Mouse (Mus musculus) heart, embryonic 15.5 days (tissue): ENCODE data around the gene Fndc3b. TPM values are rescaled to one million over a fixed set of nuclear protein-coding genes. Genes with fewer than 3 reads are reported as not detected.

ENCODE experiments used
- ATAC-seq: fragments of 200-750 bp; cut with Nextera tagmentation; replicated peaks from 2 replicates; pipeline ENCODE4 v1.8.0; 2017; ENCODE audit warnings: low read depth, moderate TSS enrichment; ENCODE audit not compliant: insufficient number of reproducible peaks, insufficient read depth, low FRiP score
- H3K27ac ChIP-seq: fragments of 300-500 bp; sonication (generic); 2 replicates; pipeline ENCODE4 v1.5.1; 2015; ENCODE audit warnings: mild to moderate bottlenecking, inconsistent platforms
- H3K27me3 ChIP-seq: fragments of 300-500 bp; sonication (generic); 2 replicates; pipeline ENCODE4 v1.6.1; 2015; ENCODE audit warnings: inconsistent platforms
- H3K36me3 ChIP-seq: fragments of 300-500 bp; sonication (generic); 2 replicates; pipeline ENCODE4 v1.6.1; 2015; ENCODE audit warnings: mild to moderate bottlenecking, inconsistent platforms
- H3K4me1 ChIP-seq: fragments of 300-500 bp; sonication (generic); replicated peaks from 2 replicates; pipeline ENCODE4 v1.6.1; 2015; ENCODE audit warnings: inconsistent platforms
- H3K4me2 ChIP-seq: fragments of 300-500 bp; sonication (generic); 2 replicates; pipeline ENCODE4 v1.6.1; 2015; ENCODE audit warnings: inconsistent platforms, mild to moderate bottlenecking, moderate library complexity
- H3K4me3 ChIP-seq: fragments of 300-500 bp; sonication (generic); 2 replicates; pipeline ENCODE4 v1.5.1; 2015; ENCODE audit warnings: mild to moderate bottlenecking, inconsistent platforms
- H3K9ac ChIP-seq: fragments of 300-500 bp; sonication (generic); 2 replicates; pipeline ENCODE4 v1.6.1; 2015; ENCODE audit warnings: mild to moderate bottlenecking, inconsistent platforms
- H3K9me3 ChIP-seq: fragments of 300-500 bp; sonication (generic); replicated peaks from 2 replicates; pipeline ENCODE4 v1.6.1; 2016; ENCODE audit warnings: inconsistent platforms
- WGBS: fragments of 180-500 bp; shearing (Covaris S2); methylation state at CpG from one replicate; pipeline ENCODE4 v1.1.7; 2015; ENCODE audit warnings: mixed read lengths; 5-methylcytosine and 5-hydroxymethylcytosine counted together
- polyA plus RNA-seq: library from polyadenylated mRNA; unstranded; fragments of >200 nt; fragmentation: Nextera tagmentation; extraction: Ambion mirVana; gene quantifications from 2 replicates; pipeline ENCODE4 v1.2.1, GENCODE M21; 2015

The Fndc3b gene
- polyA plus RNA-seq, 1 experiment from 2014 or later = 24.0 TPM

DNA sequence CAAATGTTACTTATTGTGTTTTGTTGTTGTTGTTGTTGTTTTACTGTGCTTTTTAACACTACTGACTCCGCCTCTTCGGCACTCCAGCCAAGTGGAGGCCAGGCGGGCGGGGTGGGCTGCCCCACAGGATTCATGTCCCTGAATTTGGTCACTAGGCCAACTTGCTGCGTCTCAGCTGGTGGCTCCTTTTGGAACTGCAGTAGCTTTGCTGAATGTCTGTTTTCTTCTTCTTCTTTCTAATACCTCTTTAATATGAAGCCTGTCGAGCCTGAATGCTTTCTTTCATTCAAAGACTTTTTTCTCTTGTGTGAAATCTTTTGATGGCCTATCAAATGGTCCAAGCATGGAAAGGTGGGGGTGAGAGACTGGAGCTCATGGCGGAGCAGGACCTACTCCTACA lies 235.2 kb downstream of the Fndc3b start:
- Histone ChIP-seq H3K27me3 (no peaks in the 10 kb centered on the region), H3K36me3 (peaks cover 14% of the 10 kb centered on the region), H3K4me1 (peaks cover 25% of the 10 kb centered on the region), H3K9ac (no peak overlapping the region), H3K9me3 (0 out of 2 replicates have a peak, but pooled peaks cover 4% of the 10 kb centered on the region), H3K4me2 (no peak overlapping the region), H3K4me3 (no peak overlapping the region), H3K27ac (no peak overlapping the region)
- no peak for ATAC-seq
- WGBS = 86% methylated on average over 7 of the region's 7 CpGs

DNA sequence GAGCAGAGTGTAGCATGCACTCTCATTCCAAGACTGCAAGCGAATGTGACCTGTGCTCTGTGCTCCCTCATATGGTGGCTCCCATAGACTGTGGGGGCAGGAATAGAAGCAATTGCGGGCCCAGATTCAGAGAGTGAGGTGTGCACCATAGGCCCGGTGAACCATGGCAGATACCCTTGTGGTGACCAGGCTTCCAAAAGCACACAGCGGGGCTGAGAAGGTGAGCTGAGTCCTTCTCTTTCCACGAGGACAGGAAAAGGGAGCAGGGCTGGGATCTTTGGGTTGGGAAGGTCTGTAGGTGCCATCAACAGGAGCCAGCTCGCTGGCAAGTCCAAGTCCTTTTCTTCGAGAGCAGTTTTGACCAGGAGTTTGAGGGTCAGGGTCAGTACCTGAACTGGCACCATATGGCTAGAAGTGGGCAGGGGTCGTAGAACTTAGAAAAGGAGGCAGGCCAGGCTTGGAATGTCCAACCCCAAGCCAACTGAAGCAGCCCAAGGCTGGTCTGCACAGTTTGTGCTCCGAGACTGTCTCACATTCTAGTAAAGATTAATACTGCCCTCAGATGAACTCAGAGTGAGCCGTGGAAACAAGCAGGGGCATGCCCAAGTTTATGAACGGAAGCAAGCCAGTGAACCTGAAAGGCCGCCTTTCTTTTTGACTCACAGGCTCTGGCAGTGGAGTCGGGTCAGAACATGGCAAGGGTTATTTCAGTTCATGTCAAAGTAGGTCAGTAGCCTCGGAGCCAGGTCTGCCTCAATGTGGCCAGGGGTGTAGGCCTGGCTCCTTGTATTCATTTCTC lies 237.1 kb downstream of the Fndc3b start:
- ATAC-seq = no peak
- Histone ChIP-seq H3K4me2 (no peak overlapping the region), H3K4me3 (no peak overlapping the region), H3K36me3 (peaks cover 17% of the 10 kb centered on the region), H3K4me1 (peaks cover 12% of the 10 kb centered on the region), H3K9me3 (0 out of 2 replicates have a peak, but pooled peaks cover 4% of the 10 kb centered on the region), H3K27ac (no peak overlapping the region), H3K27me3 (no peaks in the 10 kb centered on the region), H3K9ac (no peak overlapping the region)
- WGBS = 87% methylated on average over 14 of the region's 14 CpGs

DNA sequence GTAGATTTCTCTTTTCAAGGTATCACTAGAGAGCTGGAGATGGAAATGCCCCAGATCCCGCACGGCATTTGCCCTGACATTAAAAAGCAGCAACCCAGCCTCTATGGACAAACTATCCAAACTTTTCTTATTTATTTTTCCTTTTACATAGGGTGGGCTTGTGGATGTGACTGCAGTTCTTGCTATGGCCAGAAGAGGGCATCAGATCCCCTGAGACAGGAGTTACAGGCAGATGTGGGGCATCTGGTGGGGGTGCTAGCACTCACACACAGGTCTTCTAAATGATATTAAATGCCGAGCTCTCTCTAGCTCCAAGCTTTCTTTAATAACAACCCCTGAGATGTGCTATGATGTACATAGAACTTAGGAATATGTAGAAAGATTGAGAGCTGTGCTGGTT lies 238.3 kb downstream of the Fndc3b start:
- Histone ChIP-seq H3K36me3 (peaks cover 23% of the 10 kb centered on the region), H3K9me3 (0 out of 2 replicates have a peak, but pooled peaks cover 4% of the 10 kb centered on the region)

DNA sequence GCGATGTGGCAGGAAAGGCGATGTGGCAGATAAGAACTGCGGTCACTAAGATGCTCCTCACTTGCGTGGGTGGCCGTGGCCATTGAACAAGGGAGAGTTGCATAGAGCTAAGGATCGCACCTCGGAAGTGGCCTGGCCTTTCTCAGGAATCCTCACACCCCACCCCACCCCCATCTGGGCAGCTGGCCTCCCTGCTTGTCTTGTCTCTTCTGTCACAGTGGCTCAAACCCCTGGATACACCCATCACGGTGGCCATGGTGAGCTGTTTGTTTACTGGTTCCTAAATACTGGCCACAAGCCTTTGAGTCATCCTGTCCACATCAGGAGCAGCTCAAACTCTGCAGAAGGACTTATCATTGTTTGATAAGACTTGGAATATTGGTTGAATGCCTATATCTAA lies 240.3 kb downstream of the Fndc3b start:
- H3K4me3 ChIP-seq = no peak overlapping the region
- H3K27me3 ChIP-seq = no peaks in the 10 kb centered on the region
- H3K4me1 ChIP-seq = peaks cover 20% of the 10 kb centered on the region
- 0 out of 2 replicates have a peak, but pooled peaks cover 4% of the 10 kb centered on the region for H3K9me3 ChIP-seq
- no peak for ATAC-seq
- H3K27ac ChIP-seq = no peak overlapping the region
- 34% methylated on average over 8 of the region's 8 CpGs for WGBS
- H3K9ac ChIP-seq = no peak overlapping the region
- no peak overlapping the region for H3K4me2 ChIP-seq
- H3K36me3 ChIP-seq = peaks cover 24% of the 10 kb centered on the region

More for the DNA sequence above, 238.3 kb downstream of the Fndc3b start:
- Histone ChIP-seq H3K27me3 (no peaks in the 10 kb centered on the region), H3K27ac (no peak overlapping the region), H3K4me3 (no peak overlapping the region), H3K9ac (no peak overlapping the region), H3K4me1 (peaks cover 8% of the 10 kb centered on the region; the same call in 1 of the 2 replicates), H3K4me2 (no peak overlapping the region)
- ATAC-seq = no peak
- 92% methylated on average over 3 of the region's 3 CpGs for WGBS

DNA sequence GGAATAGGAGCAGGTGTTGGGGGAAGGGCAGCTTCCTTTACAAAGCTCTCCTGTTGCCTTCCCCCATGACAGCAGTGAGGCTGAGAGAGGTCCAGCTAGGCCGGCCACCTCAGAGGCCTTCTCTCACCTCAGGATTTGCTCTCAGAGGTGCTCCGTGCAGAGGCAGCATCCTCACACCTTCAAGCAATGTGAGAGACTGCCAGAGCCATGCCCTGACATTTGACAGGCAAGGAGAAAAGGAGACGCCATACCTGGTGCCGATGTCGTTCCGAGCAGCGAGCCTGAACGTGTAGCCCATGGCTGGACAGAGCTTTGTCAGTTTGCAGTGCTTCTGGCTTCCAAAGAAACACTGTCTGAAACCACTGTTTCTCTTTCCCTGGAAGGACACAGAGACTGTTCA lies 241.1 kb downstream of the Fndc3b start:
- H3K36me3 ChIP-seq = peaks cover 30% of the 10 kb centered on the region
- no peak overlapping the region for H3K27ac ChIP-seq
- H3K27me3 ChIP-seq = no peaks in the 10 kb centered on the region
- no peak overlapping the region for H3K4me3 ChIP-seq
- no peak for ATAC-seq
- WGBS = 84% methylated on average over 8 of the region's 8 CpGs
- H3K9ac ChIP-seq = no peak overlapping the region
- peaks cover 24% of the 10 kb centered on the region for H3K4me1 ChIP-seq
- no peak overlapping the region for H3K4me2 ChIP-seq
- 0 out of 2 replicates have a peak, but pooled peaks cover 4% of the 10 kb centered on the region for H3K9me3 ChIP-seq

DNA sequence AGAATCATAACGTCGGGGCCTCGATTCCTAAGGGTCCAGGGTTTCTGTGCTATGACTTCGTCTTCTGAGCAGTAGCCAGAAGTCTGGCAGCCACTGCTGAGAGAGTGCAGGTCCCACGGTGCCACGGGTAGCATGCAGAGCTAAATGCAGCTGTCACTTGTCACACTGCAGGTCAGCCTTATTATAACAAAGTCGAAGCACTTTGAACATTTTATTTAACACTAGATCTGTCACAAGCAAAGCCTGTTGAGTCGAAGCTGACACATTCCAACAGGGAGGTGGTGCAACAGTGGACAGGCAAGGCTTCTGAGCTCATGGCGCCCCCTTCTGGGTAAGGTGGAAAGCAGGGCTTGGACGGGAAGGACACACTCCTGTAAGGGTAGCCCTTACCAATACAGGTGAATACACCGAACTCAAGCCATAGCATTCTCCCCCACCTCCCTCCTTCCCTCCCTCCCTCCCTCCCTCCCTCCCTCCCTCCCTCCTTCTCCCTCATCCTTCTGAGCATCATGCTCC lies 243.5 kb downstream of the Fndc3b start:
- H3K27ac ChIP-seq = peak overlapping the region; percentile 69
- H3K9me3 ChIP-seq = no peaks in the 10 kb centered on the region
- H3K27me3 ChIP-seq = no peaks in the 10 kb centered on the region
- no peak for ATAC-seq
- WGBS = 44% methylated on average over 11 of the region's 11 CpGs
- peaks cover 42% of the 10 kb centered on the region for H3K4me1 ChIP-seq
- no peak overlapping the region for H3K4me2 ChIP-seq
- H3K9ac ChIP-seq = no peak overlapping the region
- H3K4me3 ChIP-seq = no peak overlapping the region
- peaks cover 34% of the 10 kb centered on the region for H3K36me3 ChIP-seq

DNA sequence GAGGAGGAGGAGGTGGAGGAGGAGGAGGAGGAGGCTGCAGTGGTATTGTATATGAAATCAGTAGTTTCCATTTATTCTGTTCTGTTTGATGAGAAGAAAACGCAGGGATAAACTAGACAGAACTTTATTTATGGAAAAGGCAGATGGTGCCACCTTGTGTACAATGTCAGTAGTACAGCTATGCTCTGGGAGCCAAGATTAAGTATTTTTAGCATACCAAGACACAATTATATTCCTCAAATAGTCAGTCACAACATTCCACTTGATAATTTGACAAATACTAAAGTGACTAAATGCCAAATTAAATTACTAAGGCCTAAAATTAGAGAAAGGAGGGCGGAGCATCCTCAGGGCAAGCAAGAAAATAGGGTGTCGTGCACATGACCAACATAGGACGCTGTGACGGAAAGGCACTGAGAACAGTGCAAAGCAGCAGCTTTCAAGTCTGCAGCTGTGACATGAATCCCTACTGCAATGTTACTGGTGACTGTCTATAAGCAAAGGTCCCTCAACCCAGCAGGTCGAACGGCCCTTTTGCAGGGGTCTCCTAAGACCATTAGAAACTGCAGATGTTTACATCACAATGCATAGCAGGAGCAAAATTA lies 244.7 kb downstream of the Fndc3b start:
- Histone ChIP-seq H3K4me2 (no peak overlapping the region), H3K27me3 (no peaks in the 10 kb centered on the region), H3K4me3 (no peak overlapping the region), H3K9me3 (no peaks in the 10 kb centered on the region), H3K9ac (no peak overlapping the region), H3K36me3 (peaks cover 42% of the 10 kb centered on the region), H3K27ac (peak overlapping the region; percentile 69), H3K4me1 (peaks cover 50% of the 10 kb centered on the region)
- 0 out of 2 replicates have a peak, but pooled peaks have one; percentile 21 for ATAC-seq
- WGBS = 56% methylated on average over 7 of the region's 7 CpGs

DNA sequence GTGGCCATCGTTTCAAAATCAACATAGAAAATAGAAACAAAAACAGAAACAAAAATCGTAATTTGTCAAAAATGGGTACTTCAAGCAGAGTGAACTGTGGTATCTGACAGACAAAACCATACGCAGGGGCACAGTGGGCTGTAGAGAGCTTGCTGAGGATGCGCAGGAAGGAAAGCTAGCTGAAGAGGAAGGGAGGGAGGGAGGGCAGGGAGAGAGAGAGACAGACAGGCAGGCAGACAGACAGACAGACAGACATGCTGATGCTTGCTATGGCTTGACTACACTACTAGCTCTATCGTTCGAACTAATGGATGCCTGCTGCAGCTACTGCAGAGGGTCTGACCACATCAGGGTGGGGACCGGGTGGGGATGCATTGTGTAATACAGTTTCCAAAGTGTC lies 247.7 kb downstream of the Fndc3b start:
- WGBS = 82% methylated on average over 7 of the region's 7 CpGs
- no peak overlapping the region for H3K27ac ChIP-seq
- H3K36me3 ChIP-seq = peaks cover 63% of the 10 kb centered on the region

DNA sequence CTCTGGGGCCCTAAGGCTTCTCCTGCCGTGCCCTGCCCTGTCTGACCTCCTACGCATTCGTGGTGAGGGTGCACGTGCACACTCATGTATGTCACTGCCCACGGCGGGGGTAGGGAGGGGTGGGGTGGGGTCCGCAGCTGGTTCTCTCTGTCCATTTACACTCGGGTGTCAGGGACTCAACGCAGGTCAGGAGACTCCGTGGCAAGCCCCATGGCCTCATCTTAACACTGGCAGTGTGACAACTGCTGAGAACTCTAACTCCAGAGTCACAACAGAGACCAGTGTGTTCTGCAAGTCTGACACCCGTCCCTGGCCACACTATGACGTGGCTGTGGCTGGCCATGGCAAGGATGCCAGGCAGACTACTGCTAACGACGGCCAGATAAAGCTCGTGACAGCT lies 248.2 kb downstream of the Fndc3b start:
- no peaks in the 10 kb centered on the region for H3K9me3 ChIP-seq
- no peak overlapping the region for H3K4me3 ChIP-seq
- H3K4me1 ChIP-seq = peaks cover 44% of the 10 kb centered on the region
- no peak overlapping the region for H3K4me2 ChIP-seq
- H3K27ac ChIP-seq = no peak overlapping the region
- peaks cover 67% of the 10 kb centered on the region for H3K36me3 ChIP-seq
- H3K9ac ChIP-seq = no peak overlapping the region
- no peak for ATAC-seq
- WGBS = 56% methylated on average over 15 of the region's 15 CpGs
- no peaks in the 10 kb centered on the region for H3K27me3 ChIP-seq

More for the DNA sequence above, 247.7 kb downstream of the Fndc3b start:
- no peaks in the 10 kb centered on the region for H3K27me3 ChIP-seq
- peaks cover 48% of the 10 kb centered on the region for H3K4me1 ChIP-seq
- no peak overlapping the region for H3K4me2 ChIP-seq
- ATAC-seq = no peak
- no peak overlapping the region for H3K4me3 ChIP-seq
- H3K9me3 ChIP-seq = no peaks in the 10 kb centered on the region
- H3K9ac ChIP-seq = no peak overlapping the region

DNA sequence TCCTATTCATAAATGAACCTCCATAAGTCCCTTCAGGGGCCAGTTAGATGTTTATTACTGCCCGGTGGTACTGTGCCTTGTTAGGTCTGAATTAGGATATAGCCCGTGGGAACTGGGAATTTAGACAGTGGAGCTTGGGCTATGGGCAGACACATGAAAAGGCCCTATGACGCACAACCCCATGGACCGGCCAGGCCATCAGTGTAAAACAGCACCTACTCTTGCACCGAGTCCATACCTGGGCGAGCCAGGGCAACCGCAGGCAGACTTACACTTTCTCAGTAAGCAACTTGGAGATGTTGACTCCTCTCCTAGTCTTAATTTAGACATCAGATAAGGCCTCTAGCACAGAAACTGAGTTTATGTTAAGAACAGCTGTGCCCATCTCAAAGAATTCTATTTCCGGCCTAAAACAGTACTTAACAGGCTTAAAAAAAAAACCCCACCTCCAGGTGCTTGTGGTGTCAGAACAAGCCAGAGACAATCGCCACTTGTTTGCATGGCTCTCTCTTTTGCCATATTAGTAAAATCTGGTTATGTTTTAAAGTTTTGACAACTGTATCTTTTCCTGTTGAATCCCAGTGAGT lies 248.7 kb downstream of the Fndc3b start:
- Histone ChIP-seq H3K4me1 (peaks cover 42% of the 10 kb centered on the region), H3K27ac (0 out of 2 replicates have a peak overlapping the region, but pooled peaks have one; percentile 6), H3K36me3 (peaks cover 70% of the 10 kb centered on the region), H3K9me3 (no peaks in the 10 kb centered on the region), H3K9ac (no peak overlapping the region), H3K4me2 (no peak overlapping the region), H3K27me3 (no peaks in the 10 kb centered on the region), H3K4me3 (no peak overlapping the region)
- 67% methylated on average over 9 of the region's 9 CpGs for WGBS
- no peak for ATAC-seq

DNA sequence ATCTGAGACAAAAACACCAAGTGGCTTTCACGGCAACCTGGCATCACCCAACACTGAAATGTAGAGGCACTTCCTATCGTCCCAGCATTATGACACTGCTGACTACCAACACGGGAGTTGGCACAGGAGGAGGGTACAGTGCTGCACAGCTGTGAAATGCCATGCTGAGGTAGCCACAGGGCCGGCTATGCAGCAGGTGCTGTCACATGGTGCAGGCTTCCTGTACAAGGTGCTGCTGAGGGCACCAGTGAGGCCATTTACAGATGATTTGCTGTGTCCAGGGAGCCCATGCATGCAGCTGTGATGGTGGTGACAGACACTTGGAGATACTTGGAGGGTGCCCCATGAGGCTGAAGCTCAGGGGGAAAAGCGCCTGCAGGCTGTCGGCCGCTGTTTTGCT lies 249.2 kb downstream of the Fndc3b start:
- Histone ChIP-seq H3K4me2 (no peak overlapping the region), H3K4me1 (peaks cover 37% of the 10 kb centered on the region), H3K4me3 (no peak overlapping the region), H3K27ac (peak overlapping the region; percentile 6; the same call in 1 of the 2 replicates), H3K27me3 (no peaks in the 10 kb centered on the region), H3K9ac (no peak overlapping the region), H3K9me3 (no peaks in the 10 kb centered on the region), H3K36me3 (peaks cover 76% of the 10 kb centered on the region)
- WGBS = 67% methylated on average over 7 of the region's 7 CpGs
- peak; percentile 48; the same call in 1 of the 2 replicates for ATAC-seq
